Comparison of ENCODE assay signal across 25 mouse cellular contexts in the genomic region with DNA sequence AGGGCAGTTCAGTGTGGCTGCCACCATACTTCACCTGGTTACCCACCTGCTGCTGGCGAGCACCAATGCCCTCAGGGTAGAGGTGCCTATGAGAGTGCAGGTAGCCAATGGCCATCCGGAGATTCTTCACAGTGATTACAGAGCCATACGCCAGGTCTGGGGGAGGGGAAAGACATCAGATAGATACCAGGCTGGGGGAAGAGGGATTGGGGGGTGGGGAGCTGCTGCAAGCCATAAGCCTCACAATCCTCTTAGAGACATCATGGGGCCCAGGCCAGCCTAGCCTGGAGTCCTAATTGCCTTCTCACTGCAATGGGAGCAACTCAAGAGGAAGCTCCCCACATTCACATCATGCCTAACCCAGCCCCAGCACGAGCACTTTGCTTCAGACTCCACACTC. TPM values are rescaled to one million over a fixed set of nuclear protein-coding genes. Genes with fewer than 3 reads are reported as not detected.
"Had no signal": no experiment of that assay in that cellular context is flagged by ENCODE, and none has a peak within 500 bp of the region (broad histone marks: within the 10 kb centered on the region; RNA-seq: fewer than 3 reads in every experiment).

No protein-coding gene starts in this region.

- ATAC-seq: hindbrain, postnatal 0 days; intestine, embryonic 16.5 days had no signal

- H3K4me1 ChIP-seq: hindbrain, embryonic 10.5 days; hindbrain, embryonic 12.5 days; kidney, embryonic 15.5 days; limb, embryonic 13.5 days; limb, embryonic 15.5 days had no signal

- H3K4me3 ChIP-seq: gastrocnemius, adult 2 months; heart, embryonic 10.5 days; heart, embryonic 12.5 days; hindbrain, embryonic 10.5 days; hindbrain, embryonic 12.5 days; kidney, embryonic 15.5 days; limb, embryonic 13.5 days; limb, embryonic 15.5 days had no signal

- H3K9me3 ChIP-seq: heart, embryonic 10.5 days; heart, embryonic 12.5 days; hindbrain, embryonic 10.5 days; hindbrain, embryonic 12.5 days; kidney, embryonic 15.5 days; limb, embryonic 13.5 days; limb, embryonic 15.5 days had no signal

- H3K9ac ChIP-seq: heart, embryonic 12.5 days; hindbrain, embryonic 12.5 days; hindbrain, embryonic 14.5 days; kidney, embryonic 15.5 days; limb, embryonic 13.5 days; limb, embryonic 15.5 days had no signal

- H3K27me3 ChIP-seq: heart, embryonic 12.5 days; hindbrain, embryonic 12.5 days; kidney, embryonic 15.5 days; limb, embryonic 13.5 days; limb, embryonic 15.5 days had no signal

- H3K27ac ChIP-seq: gastrocnemius, adult 2 months; heart, embryonic 10.5 days; hindbrain, embryonic 10.5 days; hindbrain, embryonic 12.5 days; hindbrain, embryonic 14.5 days; hindbrain, postnatal 0 days; kidney, embryonic 15.5 days; kidney, postnatal 0 days; limb, embryonic 13.5 days; limb, embryonic 15.5 days had no signal

- H3K4me2 ChIP-seq: heart, embryonic 12.5 days; hindbrain, embryonic 12.5 days; hindbrain, embryonic 14.5 days; kidney, embryonic 15.5 days; limb, embryonic 13.5 days; limb, embryonic 15.5 days had no signal

- DNase-seq: gastrocnemius, adult 2 months; gastrocnemius, postnatal 10 days; gastrocnemius, postnatal 25 days; heart, adult 18-20 months; heart, postnatal 10 days; heart, postnatal 4 days; kidney, adult 18-20 months; kidney, adult 9 months; kidney, postnatal 14 days; kidney, postnatal 36 days; layer of hippocampus, adult 9-11 months; layer of hippocampus, postnatal 36 days; left cerebral cortex, postnatal 4 days had no signal

RNA-seq across cellular contexts. Expression of gene Ngb, which starts 24.9 kb away (rescaled TPM):
- polyA plus RNA-seq: heart, embryonic 12.5 days; heart, embryonic 16.5 days had no signal
